Mouse (Mus musculus) left cerebral cortex, adult 18-20 months (tissue): ENCODE data around the gene 9930022D16Rik. TPM values are rescaled to one million over a fixed set of nuclear protein-coding genes. Genes with fewer than 3 reads are reported as not detected.
A peak's percentile ranks its signal among the peaks of the same experiment; 100 is the strongest.

ENCODE experiments used
- DNase-seq, 2 experiments: peaks; one replicate each; pipeline ENCODE4 v3.0.0; 2021 to 2022; ENCODE audit warnings: low spot score in 2 of 2, mixed read lengths in 1 of 2
- microRNA-seq, 2 experiments: library from miRNA; unstranded; fragments of <30 nt; microRNA quantifications; one replicate each; pipeline ENCODE4 v1.2.0; 2021
- total RNA-seq, 2 experiments: library from RNA; stranded (reverse); gene quantifications; 2 replicates each; pipeline ENCODE4 v1.2.3; 2021

Gene 9930022D16Rik
- total RNA-seq, 2 experiments from 2014 or later, result not detected

GRCm38 (mm10) chr11:109445438-109446035 is 31.8 kb downstream of the 9930022D16Rik start:
- DNase-seq, result peak in 1 of 2 experiments; percentile 18

DNA sequence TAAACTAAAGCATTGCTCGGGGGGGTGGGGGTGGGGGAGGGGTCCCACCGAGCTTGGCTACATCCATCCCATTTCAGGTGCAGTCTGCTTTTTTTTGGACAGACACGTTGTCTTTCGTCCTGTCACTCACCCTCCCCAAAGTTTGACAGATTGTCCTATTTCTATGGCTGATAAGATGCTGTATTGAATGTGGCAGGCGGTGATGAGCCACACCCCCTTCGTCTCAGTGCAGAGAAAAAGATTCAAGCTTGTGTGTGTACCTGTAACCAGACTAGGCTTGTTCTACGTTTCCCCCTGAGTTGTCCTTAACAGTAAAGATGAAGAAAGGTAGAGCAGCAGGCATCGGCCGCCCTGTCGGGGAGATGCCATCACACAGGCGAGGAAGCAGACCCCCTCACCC is 37.5 kb downstream of the 9930022D16Rik start:
- DNase-seq, result no peak

- no peak for DNase-seq
Observed at GRCm38 (mm10) chr11:109456261-109456660, 42.5 kb downstream of the 9930022D16Rik start.

GRCm38 (mm10) chr11:109458165-109458564 is 44.4 kb downstream of the 9930022D16Rik start:
- DNase-seq, result peak in 1 of 2 experiments; percentile 22

DNA sequence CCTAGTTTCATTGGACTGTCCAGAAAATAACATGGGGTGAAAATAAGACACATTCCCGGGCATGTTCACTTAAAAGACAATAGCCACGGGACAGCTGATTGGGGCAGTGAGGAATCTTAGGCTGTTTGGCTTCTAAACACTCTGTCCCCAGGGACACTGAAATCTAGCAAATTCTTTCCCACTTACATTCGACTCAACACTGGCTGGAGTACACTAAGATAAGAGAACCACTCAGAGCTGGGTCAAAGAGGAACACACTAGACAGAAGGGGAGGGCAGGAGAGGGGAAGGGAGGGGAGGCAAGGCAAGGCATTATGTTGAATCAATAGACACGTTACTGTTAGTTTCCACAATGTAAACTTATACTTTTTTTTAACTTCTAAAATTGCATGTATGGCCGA is 46.9 kb downstream of the 9930022D16Rik start:
- no peak for DNase-seq

DNA sequence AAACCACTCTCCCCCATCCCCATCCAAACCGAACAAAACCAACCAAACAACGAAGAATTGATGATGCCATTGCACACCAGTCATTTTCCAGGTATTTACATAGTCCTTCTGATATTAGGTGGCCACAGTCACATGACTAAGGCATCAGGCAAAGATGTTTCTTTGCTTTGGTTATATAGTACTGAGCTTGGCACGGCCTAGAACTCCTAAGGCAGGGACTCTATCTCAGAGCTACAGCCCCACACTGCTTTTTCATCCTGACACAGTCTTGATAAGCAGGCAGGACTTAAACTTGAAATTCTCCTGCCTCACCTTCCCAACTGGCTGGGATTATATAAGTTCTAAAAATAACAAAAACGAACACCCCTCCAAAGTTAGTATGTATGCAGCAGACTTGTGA is 51.4 kb downstream of the 9930022D16Rik start:
- DNase-seq, result no peak

DNA sequence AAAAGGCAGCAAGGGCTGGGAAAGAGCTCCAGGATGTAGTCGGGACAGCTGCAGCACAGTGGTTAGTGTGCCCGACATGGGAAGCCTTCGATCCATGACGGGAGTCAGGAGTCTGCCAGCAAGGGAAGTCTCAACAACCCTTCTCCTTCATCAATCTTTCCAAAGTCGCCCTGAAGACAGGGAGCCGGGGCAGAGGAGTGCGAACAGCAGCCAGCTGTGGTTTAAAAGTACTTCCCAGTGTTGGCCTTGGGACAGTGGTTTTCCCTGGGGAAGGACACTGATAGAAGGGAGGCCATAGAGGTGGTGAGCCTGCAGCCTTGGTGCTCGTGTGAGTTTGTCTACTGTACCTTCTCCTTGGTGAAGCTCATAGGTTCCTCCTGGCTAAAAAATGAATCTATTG is 53.3 kb downstream of the 9930022D16Rik start:
- DNase-seq, result no peak

GRCm38 (mm10) chr11:109468133-109468532 is 54.4 kb downstream of the 9930022D16Rik start:
- DNase-seq, result no peak

Small RNA genes lying within 50 kb of the gene (microRNA-seq; reads per million reads assigned to microRNA genes)
- 0 reads per million in 2 experiments for gene Gm25540

Other genes with a start within 250 kb of the 9930022D16Rik start
- gene Rgs9, start 115.8 kb upstream of the 9930022D16Rik start, total RNA-seq, result 10 to 100 TPM; 35.8 to 56.5 TPM
- gene Gna13, start 51.1 kb upstream of the 9930022D16Rik start, total RNA-seq, result 10 to 100 TPM; 48.2 to 49.2 TPM
- 10 to 100 TPM; 49.2 to 56.1 TPM for gene Amz2, start 12.0 kb downstream of the 9930022D16Rik start, total RNA-seq
- gene Arsg, start 59.5 kb downstream of the 9930022D16Rik start, total RNA-seq, result 10 to 100 TPM; 12.0 to 14.7 TPM
- gene Slc16a6, start 59.7 kb downstream of the 9930022D16Rik start, total RNA-seq, result 10 to 100 TPM in 1 of 2 experiments, 1 to 10 TPM in 1; 8.9 to 11.3 TPM
- gene Wipi1, start 198.1 kb downstream of the 9930022D16Rik start, total RNA-seq, result 10 to 100 TPM; 18.4 to 19.3 TPM
- 100 to 1,000 TPM; 618 to 657 TPM for gene Prkar1a, start 235.5 kb downstream of the 9930022D16Rik start, total RNA-seq